Mouse (Mus musculus): ENCODE data around the gene Exoc4.

Gene Exoc4

GRCm38 (mm10) chr6:33939169-33939568 lies 690.3 kb downstream of the Exoc4 start:
- no peak for DNase-seq (ENCODE audit: low spot score)

- no peak for DNase-seq (ENCODE audit: low spot score)
Measured at GRCm38 (mm10) chr6:33946911-33947489, 698.1 kb downstream of the Exoc4 start.

GRCm38 (mm10) chr6:33950113-33950512 lies 701.2 kb downstream of the Exoc4 start:
- DNase-seq (ENCODE audit: low spot score) = no peak

- no peak for DNase-seq (ENCODE audit: low spot score)
Measured at GRCm38 (mm10) chr6:33955469-33955868, 706.6 kb downstream of the Exoc4 start.

- no peak for DNase-seq (ENCODE audit: low spot score)
Measured at GRCm38 (mm10) chr6:33958281-33958680, 709.4 kb downstream of the Exoc4 start.

- DNase-seq (ENCODE audit: low spot score) = no peak
Measured at GRCm38 (mm10) chr6:33960766-33961165, 711.9 kb downstream of the Exoc4 start.

GRCm38 (mm10) chr6:33963092-33963491 lies 714.2 kb downstream of the Exoc4 start:
- DNase-seq (ENCODE audit: low spot score) = no peak

- no peak for DNase-seq (ENCODE audit: low spot score)
Measured at GRCm38 (mm10) chr6:33965571-33965970, 716.7 kb downstream of the Exoc4 start.

- DNase-seq (ENCODE audit: low spot score) = no peak
Measured at GRCm38 (mm10) chr6:33968746-33969145, 719.9 kb downstream of the Exoc4 start.

GRCm38 (mm10) chr6:33972801-33973200 lies 723.9 kb downstream of the Exoc4 start:
- no peak for DNase-seq (ENCODE audit: low spot score)

- DNase-seq (ENCODE audit: low spot score) = no peak
Measured at GRCm38 (mm10) chr6:33976576-33976975, 727.7 kb downstream of the Exoc4 start.

GRCm38 (mm10) chr6:33977448-33977847 lies 728.6 kb downstream of the Exoc4 start:
- no peak for DNase-seq (ENCODE audit: low spot score)

GRCm38 (mm10) chr6:33977880-33978279 lies 729.0 kb downstream of the Exoc4 start:
- no peak for DNase-seq (ENCODE audit: low spot score)

- DNase-seq (ENCODE audit: low spot score) = no peak
Measured at GRCm38 (mm10) chr6:33982709-33983108, 733.8 kb downstream of the Exoc4 start.

GRCm38 (mm10) chr6:33987132-33987531 lies 738.2 kb downstream of the Exoc4 start:
- DNase-seq (ENCODE audit: low spot score) = no peak

- DNase-seq (ENCODE audit: low spot score) = no peak
Measured at GRCm38 (mm10) chr6:33992213-33993034, 743.5 kb downstream of the Exoc4 start.

GRCm38 (mm10) chr6:33993842-33994241 lies 745.0 kb downstream of the Exoc4 start:
- DNase-seq (ENCODE audit: low spot score) = no peak

- DNase-seq (ENCODE audit: low spot score) = no peak
Measured at GRCm38 (mm10) chr6:33998590-33998989, 749.7 kb downstream of the Exoc4 start.

- DNase-seq (ENCODE audit: low spot score) = no peak
Measured at GRCm38 (mm10) chr6:33999530-33999929, 750.6 kb downstream of the Exoc4 start.

- DNase-seq (ENCODE audit: low spot score) = no peak
Measured at GRCm38 (mm10) chr6:34000644-34001043, 751.8 kb downstream of the Exoc4 start.

- no peak for DNase-seq (ENCODE audit: low spot score)
Measured at GRCm38 (mm10) chr6:34003033-34003432, 754.1 kb downstream of the Exoc4 start.

GRCm38 (mm10) chr6:34013469-34013868 lies 764.6 kb downstream of the Exoc4 start:
- no peak for DNase-seq (ENCODE audit: low spot score)

Measured in ovary, postnatal 36 days (tissue).